Mouse (Mus musculus) megakaryocyte, embryonic 14.5 days (primary cell): Measurements from ENCODE around the gene Olah.

ENCODE experiments used
- FLI1 ChIP-seq: IDR thresholded peaks from 2 replicates; pipeline ENCODE4 v1.6.1; 2012; ENCODE audit warnings: low read length, inconsistent platforms, mixed read lengths
- GATA1 ChIP-seq: IDR thresholded peaks from 3 replicates; pipeline ENCODE4 v1.6.1; 2012; ENCODE audit warnings: mixed read lengths, low read length, inconsistent platforms, borderline replicate concordance

DNA sequence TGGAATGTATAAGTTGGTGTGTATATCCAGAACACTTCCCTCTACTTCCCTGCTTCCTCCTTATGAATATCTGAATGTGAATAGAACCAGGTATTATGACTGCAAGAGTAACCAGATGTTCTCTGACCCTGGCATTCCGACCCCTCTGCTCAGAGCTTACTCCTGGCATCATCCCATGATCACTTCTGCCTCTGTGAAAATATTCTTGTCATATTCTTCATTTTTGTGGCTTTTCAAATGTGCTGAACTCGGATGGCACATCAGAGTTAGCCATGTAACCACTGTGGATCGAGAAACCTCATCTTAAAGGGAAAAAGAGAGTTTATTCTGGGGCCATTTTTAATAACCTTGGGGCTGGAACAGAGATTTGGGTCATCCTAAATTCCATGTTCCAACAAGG lies 25.5 kb upstream of the Olah start, which contains the start of gene Meig1:
- TF ChIP-seq GATA1 (no peak), FLI1 (no peak)
